In the genomic region with DNA sequence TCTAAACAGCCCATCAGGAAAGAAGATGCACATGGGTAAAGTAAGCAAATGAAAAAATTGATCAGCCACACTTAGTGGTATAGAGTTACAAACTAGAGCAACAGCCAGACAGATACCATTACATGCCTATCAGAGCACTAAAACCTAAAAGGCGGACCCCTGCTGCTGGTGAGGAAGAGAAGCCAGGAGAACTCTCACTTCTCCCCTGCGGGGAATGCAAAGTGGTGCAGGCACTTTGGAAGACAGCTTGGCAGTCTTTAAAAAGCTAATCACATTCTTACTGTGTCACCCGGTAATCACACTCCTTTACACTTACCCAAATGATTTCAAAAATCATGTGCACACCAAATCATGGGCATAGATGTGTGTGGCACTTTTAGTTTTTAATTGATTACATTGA, we compare ENCODE assay signal across 21 mouse cellular contexts.
DNase-seq lines count a peak whose midpoint lies in the region; ATAC-seq and TF ChIP-seq lines count a peak whose summit lies in the region.
"Had no signal": no experiment of that assay in that cellular context is flagged by ENCODE, and none has a peak within 500 bp of the region (broad histone marks: within the 10 kb centered on the region; RNA-seq: fewer than 3 reads in every experiment).

No protein-coding gene starts in this region.

- no peaks in the 10 kb centered on the region for H3K27me3 ChIP-seq in embryonic facial prominence, embryonic 12.5 days
- peaks cover 12% of the 10 kb centered on the region for H3K27me3 ChIP-seq in embryonic facial prominence, embryonic 10.5 days (replicated peaks; ENCODE audit: low read depth, poor library complexity, severe bottlenecking)
- H3K27me3 ChIP-seq: heart, embryonic 13.5 days had no signal

- H3K4me1 ChIP-seq in embryonic facial prominence, embryonic 12.5 days: 0 out of 2 replicates have a peak, but pooled peaks cover 2% of the 10 kb centered on the region
- H3K4me1 ChIP-seq in embryonic facial prominence, embryonic 10.5 days: no peaks in the 10 kb centered on the region
- H3K4me1 ChIP-seq: heart, embryonic 13.5 days; limb, embryonic 10.5 days had no signal

- peak; percentile 22; the same call in 1 of the 2 replicates for ATAC-seq in embryonic facial prominence, embryonic 12.5 days (ENCODE audit: insufficient number of reproducible peaks, insufficient read depth, low FRiP score, low TSS enrichment)
- ATAC-seq: intestine, embryonic 16.5 days had no signal

- WGBS in embryonic facial prominence, embryonic 12.5 days: 7% methylated on average over 3 of the region's 3 CpGs
- WGBS in embryonic facial prominence, embryonic 10.5 days: 5% methylated on average over 3 of the region's 3 CpGs

- no peak overlapping the region for H3K4me3 ChIP-seq in embryonic facial prominence, embryonic 12.5 days
- no peak overlapping the region for H3K4me3 ChIP-seq in embryonic facial prominence, embryonic 10.5 days
- no peak overlapping the region for H3K4me3 ChIP-seq in layer of hippocampus, adult 2 months
- H3K4me3 ChIP-seq: heart, embryonic 13.5 days; left cerebral cortex, adult 2 months; limb, embryonic 10.5 days had no signal

- H3K4me2 ChIP-seq in embryonic facial prominence, embryonic 12.5 days (replicated peaks): no peak overlapping the region
- H3K4me2 ChIP-seq: heart, embryonic 13.5 days; liver, embryonic 11.5 days had no signal

- H3K9me3 ChIP-seq in embryonic facial prominence, embryonic 12.5 days: no peaks in the 10 kb centered on the region
- H3K9me3 ChIP-seq in embryonic facial prominence, embryonic 10.5 days: no peaks in the 10 kb centered on the region
- H3K9me3 ChIP-seq: heart, embryonic 13.5 days; limb, embryonic 10.5 days had no signal

- no peak overlapping the region for H3K9ac ChIP-seq in embryonic facial prominence, embryonic 12.5 days
- H3K9ac ChIP-seq: heart, embryonic 13.5 days had no signal

- H3K27ac ChIP-seq in embryonic facial prominence, embryonic 12.5 days: no peak overlapping the region
- H3K27ac ChIP-seq in embryonic facial prominence, embryonic 10.5 days (replicated peaks): no peak overlapping the region
- no peak overlapping the region for H3K27ac ChIP-seq in layer of hippocampus, adult 2 months
- H3K27ac ChIP-seq: heart, embryonic 13.5 days; kidney, postnatal 0 days; left cerebral cortex, adult 2 months; limb, embryonic 10.5 days had no signal

- peak; percentile 10; the same call in 1 of the 2 replicates for TF ChIP-seq CTCF in layer of hippocampus, adult 2 months (conservative IDR thresholded peaks at IDR 0.05)

- no peaks in the 10 kb centered on the region for H3K36me3 ChIP-seq in embryonic facial prominence, embryonic 12.5 days
- H3K36me3 ChIP-seq in embryonic facial prominence, embryonic 10.5 days (replicated peaks): no peaks in the 10 kb centered on the region
- H3K36me3 ChIP-seq: heart, embryonic 13.5 days; limb, embryonic 10.5 days had no signal

- no peak for DNase-seq in embryonic facial prominence, embryonic 10.5 days (ENCODE audit: low spot score)
- no peak for DNase-seq in layer of hippocampus, adult 2 months (ENCODE audit: low spot score in 2 of 2)
- DNase-seq in layer of hippocampus, postnatal 25 days (ENCODE audit: extremely low spot score in 1 of 2, low spot score in 1 of 2): no peak
- DNase-seq in embryo, embryonic 11.5 days (ENCODE audit: low read depth, low spot score): peak; percentile 11
- peak; percentile 14 for DNase-seq in neural tube, embryonic 10.5 days (ENCODE audit: extremely low spot score, low spot score)
- DNase-seq in thymus, postnatal 0 days (ENCODE audit: low spot score): no peak
- no peak for DNase-seq in frontal cortex, adult 2 months (ENCODE audit: extremely low spot score in 1 of 2, low spot score in 1 of 2)
- DNase-seq: adrenal gland, adult 2 months; cerebellum, adult 18-20 months; heart, postnatal 36 days; lung, adult 2 months; lung, postnatal 4 days; retina, postnatal 1 day; thymus, adult 18-20 months had no signal

Comparison
In these comparisons a context has a peak if more than half of its experiments do, and no peak if none do; other contexts are left out.
1. DNase-seq: peak in embryo, embryonic 11.5 days (single experiment) and neural tube, embryonic 10.5 days (single experiment); none in embryonic facial prominence, embryonic 10.5 days (single experiment), layer of hippocampus, adult 2 months (0 of 2), layer of hippocampus, postnatal 25 days (0 of 2), thymus, postnatal 0 days (single experiment) and frontal cortex, adult 2 months (0 of 2).